Mouse (Mus musculus): Measurements from ENCODE around the gene Slc4a10.

Gene Slc4a10

DNA sequence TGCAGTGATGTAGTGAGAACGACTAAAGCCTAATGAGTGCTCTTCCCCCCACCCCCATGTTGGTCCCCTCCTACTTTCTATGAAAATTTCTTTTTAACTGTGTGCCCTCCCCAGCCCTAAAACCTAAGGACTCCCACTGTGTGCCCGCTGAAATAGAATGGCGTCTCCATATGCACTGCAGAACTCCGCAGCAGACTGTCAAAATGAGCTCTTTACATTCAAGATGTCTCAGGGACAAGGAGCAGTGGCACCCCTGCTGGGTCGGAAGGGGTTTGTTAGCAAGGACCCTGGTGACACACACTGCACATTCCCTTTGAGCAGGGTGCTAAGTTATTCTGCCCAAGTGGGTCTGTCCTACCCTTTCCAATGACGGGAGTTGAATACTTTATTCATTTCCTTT, 309.5 kb downstream of the Slc4a10 start:
- DNase-seq: no peak

DNA sequence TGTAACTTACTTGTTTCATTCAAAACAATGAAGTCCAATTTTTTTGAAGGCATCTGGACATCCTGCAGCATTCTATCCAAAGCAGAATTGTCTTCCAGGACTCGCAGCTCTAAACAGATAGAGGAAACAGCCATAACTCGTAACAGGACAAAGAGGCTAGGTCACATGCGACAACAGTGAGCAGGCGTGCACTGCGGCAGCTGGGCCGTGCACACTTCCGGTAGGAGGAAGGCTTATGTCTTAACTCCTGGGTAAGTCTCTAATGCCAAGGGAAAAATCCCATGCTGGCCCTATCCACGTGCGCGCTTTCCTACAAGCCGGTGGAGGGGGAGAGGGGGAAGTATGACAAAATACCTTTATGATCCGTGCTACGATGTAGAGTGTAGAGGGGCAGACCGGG, 310.3 kb downstream of the Slc4a10 start:
- DNase-seq: no peak

DNA sequence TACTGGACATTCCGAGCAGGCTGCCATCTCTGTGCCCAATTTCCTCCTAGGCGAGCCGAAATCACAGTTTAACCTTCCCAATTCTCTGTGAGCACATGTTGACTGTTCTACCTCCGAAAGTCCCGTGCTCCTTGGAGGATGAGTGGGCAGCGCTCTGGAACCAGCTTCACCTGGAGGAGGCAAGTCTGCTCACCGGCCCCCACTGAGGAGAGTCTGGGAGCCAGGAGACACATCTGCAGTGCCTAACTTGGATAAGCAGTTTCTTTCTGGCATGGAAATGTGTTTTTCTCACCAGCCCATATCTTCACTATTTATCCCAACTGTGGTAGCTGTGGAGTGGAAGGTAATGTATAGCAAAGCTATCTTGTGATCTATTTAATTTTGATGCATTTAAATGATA, 311.0 kb downstream of the Slc4a10 start:
- DNase-seq: no peak

DNA sequence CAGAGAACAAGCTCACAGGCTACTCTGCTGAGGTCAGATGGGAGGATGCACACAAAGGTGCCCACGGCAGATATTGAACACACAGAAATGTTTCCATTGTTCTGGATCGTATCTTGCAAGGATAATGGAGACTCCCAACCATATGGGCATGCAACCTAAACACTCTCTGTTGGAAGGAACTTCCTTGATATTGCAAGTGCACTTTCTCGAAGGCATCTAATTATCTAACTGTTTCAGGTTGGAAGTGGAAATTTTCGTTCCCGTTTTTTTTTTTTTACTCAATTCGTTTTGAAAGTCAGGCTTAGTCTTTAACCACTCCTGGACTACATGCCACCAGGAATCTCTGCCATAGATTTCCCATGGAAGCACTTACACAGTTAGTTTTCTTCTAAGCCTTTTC, 314.6 kb downstream of the Slc4a10 start:
- DNase-seq: no peak

DNA sequence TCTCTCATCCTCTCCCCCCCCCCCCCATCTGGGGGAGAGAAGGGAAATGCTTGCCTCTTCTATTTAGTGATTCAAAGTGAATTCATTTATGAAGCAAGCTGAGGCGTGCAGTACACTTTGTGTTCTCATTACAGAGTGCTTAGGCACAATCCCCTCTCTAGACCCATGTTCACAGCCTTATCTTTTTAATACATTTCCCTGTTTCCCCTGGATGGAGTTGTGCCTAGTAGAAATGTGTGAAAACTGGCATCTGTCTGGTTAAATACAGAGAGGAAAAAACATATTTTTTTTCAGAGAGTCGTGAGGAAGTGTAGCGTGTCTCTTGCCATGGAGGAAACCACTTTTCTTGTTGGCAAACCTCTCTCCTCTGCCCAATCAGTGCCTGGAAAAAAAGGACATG, 315.3 kb downstream of the Slc4a10 start:
- DNase-seq: no peak

DNA sequence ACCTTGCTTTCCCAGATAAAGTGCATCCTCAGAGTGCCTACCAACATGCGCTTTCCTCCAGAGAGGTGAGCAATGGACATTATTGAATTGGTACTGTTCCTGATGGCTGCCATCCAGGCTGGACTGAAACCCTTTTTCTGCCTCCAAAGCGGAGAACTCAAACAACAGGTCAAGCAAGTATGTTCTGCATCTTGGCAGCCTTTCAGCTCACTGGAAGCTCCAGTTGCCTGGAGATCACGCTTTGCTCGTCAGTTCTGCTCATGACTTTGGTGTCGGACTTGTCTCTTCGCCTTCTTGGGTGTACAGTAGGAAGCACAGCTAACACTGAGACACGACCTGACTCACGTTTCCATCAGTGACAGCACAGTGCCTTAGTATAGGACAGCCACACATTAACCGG, 315.9 kb downstream of the Slc4a10 start:
- no peak for DNase-seq

DNA sequence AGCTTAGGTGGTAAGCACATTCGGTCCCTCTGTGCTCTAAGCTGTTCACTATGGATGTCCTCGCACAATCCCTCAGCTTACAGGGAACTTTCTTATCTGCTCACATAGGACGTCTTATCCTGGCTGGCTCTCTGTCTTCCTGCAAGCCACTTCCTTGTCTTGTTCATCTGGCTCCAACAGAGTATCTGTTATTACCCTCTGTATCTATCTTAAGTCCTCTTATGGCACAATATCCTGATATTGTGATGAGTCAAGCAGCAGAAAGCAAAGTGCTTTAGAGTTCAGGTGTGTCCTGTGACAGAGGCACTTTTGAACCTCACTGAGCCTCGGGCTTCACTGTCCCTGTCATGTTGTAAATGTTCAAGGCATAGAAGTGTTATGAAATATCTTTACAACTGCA, 317.3 kb downstream of the Slc4a10 start:
- no peak for DNase-seq

DNA sequence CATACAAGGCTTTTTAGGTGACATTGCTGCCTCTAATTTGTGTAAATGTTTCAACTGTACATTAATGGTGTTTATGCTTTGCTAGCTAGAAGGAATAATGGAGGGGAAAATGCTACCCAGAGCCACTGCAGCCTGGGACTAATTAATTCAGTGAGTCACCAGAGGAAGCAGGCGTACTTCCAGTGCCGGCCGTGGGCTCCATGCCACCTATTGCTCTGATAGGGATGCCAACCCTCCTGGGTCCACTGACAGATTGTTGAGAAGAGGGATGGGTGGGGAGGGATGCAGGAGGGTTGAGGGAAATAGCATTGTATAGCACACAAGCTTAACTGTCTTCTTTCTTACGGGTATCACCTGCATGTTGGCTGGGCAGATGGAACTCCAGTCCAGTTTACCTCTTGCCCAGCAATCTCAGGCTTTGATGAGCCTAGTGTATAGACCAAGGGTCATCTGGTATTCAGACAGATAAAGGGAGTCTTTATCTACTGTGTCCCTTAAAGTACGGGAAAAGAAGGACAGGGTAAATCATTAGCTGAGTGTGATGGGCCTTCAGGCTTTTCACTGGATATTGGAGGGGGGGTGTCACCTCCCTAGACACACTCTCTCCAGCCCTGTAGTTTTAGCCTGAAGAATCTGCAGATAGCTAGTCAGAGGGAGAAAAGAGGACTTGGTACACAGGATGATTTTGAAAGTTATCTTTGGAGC, 322.2 kb downstream of the Slc4a10 start:
- DNase-seq: no peak

DNA sequence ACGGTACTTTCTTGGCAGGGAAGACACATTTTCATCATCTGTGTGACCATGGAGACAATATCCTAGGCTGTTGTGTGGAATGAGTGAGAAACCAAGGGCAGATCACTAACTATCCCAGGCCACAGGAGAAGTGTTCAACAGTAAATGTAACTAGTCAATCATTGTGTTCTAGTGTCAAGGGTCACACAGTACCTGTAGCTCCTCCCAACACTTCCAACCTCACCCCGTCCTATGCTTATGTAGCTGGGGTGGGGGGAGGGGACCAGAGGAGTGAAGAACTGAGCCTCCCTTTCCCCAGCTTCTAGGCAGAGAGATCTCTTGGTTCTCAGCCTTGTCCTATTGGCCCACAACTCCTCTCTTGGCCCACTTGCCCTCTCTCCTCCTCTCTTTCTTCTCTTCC, 323.8 kb downstream of the Slc4a10 start:
- DNase-seq: no peak

DNA sequence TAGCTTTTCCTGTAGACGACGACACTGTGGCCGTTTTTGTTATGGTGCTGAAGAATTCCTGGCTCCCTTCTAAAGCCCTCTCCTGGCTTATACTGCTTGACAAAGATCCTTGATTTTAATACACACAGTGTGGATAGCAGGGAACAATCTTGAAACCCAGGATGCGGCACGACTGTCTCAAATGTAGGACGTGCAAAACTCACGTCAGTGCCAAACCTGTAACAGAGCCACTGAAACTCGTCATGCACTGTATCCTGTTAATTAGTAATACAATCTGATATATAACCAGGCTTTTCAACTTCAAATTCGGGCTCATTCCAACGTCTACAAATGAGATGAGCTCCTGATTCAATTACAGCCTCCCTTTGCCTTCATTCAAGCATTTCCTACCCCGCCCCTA, 327.4 kb downstream of the Slc4a10 start:
- DNase-seq: no peak
